Mouse (Mus musculus) frontal cortex, postnatal 10 days (tissue): ENCODE results near the gene Col17a1.

Source experiments
- DNase-seq, 2 experiments: peaks; one replicate each; pipeline ENCODE4 v3.0.0; 2022; ENCODE audit warnings: low spot score in 2 of 2, mixed read lengths in 1 of 2

Gene Col17a1

DNA sequence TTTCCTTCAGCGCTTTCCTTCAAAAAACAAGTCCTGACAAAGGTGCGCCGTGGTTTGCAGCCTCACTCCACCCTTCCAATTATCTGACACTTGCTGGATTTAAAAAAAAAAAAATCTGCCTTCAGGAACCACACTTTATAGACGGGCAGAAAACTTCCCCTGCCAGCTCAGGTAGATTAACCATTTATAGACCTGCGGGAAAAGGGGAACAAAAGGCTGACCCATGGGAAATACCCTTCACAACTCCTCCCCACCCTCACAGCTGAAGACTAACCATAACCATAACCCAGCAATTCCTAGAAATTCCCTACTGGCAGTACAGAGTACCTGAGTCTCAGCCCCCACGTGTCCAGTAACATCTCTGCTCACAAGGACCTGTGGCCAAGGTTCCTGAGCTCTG, at the start of gene Col17a1:
Col17a1 (minus strand) TSS at position 101 of the 400 bp plus-strand sequence.
- no peak for DNase-seq

GRCm38 (mm10) chr19:47731931-47732330, 40.0 kb upstream of the Col17a1 start:
- no peak for DNase-seq

DNA sequence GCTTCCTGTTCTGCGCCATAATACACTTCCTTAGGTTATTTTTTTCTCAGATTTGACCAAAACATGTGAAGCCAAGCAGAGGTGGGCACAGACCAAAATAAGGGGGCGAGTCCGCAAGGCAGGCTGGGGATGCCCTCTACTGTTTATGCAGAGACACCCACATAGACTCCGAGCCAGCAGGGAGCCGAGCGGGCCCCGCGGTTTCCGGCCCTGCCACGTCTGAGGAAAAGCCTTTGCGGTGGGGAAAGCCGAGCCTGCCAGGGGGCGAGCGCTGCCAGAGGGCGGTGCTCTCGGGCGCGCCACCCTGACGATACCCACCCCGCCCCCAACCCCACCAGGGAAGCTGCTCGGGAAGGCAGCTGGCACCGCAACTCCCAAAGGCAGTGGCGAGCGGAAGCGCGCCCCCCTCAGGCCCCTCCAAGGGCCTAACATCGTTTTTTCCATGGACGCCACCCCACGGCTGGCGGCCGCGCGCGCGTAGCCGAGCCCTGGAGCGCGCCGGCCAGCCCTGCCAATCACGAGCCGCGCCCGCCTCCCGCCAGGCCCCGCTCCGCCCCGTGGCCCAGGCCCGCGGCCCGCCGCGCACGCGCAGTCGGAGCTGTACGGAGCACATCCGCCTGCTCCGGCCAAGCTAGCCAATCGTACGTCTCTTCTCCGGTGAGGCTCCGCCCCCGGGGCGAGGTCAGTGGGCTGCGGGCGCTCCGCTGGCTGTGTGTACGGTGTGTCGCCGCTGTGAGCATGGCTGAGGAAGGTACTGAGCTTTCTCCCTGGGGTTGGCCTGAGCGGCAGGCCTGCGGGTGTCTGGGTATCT, 39.4 kb upstream of the Col17a1 start, which contains the start of gene Sfr1:
Sfr1 (plus strand) TSS at position 612 of the 811 bp plus-strand sequence.
- peak; percentile 99 for DNase-seq

- DNase-seq, result peak; percentile 58 to 60
Observed at GRCm38 (mm10) chr19:47730691-47731070, 38.8 kb upstream of the Col17a1 start.

GRCm38 (mm10) chr19:47725643-47726140, 33.8 kb upstream of the Col17a1 start:
- no peak for DNase-seq

- DNase-seq, result no peak
Observed at GRCm38 (mm10) chr19:47724903-47725302, 33.0 kb upstream of the Col17a1 start.

GRCm38 (mm10) chr19:47722471-47722870, 30.6 kb upstream of the Col17a1 start:
- DNase-seq, result no peak

DNA sequence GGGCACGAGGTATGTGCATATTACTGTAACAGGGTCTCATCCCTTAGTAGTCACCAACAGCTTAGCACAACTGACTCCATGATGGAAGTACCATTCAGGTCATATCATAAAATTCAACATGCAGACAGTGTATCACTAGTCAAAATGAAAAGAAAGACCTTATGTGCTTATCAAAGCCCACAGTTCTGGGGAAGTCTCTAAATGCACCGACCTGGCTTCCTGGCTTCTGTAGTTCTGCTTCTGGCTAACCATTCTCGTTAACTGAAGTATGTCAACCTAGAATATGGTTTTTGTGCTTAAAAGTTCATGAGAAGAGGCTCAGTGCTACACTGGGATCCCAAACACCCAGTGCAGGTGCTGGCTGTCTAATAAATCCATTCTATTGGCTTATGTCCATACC, 27.3 kb upstream of the Col17a1 start:
- DNase-seq, result no peak

- no peak for DNase-seq
Observed at GRCm38 (mm10) chr19:47716144-47716543, 24.2 kb upstream of the Col17a1 start.

- DNase-seq, result no peak
Observed at GRCm38 (mm10) chr19:47713457-47713856, 21.6 kb upstream of the Col17a1 start.

DNA sequence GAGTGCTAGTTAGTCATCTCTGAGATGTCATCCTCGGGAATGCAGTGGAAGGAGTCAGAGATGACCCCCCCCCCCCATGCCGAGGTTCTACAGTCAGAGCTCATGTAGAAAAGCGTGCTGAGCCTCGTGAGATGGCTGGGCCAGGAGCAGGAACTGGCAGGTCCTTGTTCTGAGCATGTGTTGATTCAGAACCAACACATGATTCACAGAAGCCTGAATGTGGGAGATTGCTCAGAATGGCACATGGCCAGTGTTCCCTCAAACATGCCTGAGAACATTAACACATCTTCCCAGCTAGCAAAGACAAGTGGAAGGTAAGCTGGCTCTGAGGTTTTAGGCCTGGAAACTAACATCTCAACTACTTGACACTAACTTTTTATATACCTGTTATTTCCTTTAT, 18.5 kb upstream of the Col17a1 start:
- no peak for DNase-seq

DNA sequence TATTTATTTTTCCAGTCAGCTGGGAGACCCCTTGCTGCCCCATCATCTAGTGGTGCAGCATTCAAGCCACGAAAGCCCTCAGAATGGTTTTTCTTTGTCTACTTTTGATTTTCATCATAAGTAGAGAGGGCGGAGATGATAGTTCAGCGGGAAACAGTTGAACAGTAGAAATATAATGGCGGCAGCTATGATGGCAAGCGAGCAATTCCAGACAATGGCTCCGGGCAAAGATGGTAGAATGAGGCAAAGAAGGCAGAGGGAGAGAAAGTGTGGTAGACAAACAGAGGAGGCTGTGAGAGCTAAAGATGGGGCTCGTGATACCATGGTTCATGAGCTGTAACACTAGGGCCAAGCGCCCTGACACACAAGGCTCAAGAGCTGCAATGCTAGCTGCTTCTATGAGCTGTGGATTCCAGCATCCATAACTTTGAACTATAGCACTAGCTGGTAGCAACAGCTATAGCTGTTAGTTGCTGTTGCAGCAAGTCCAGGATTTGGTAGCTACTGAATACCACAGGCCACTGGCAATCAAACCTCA, 13.9 kb upstream of the Col17a1 start:
- no peak for DNase-seq

DNA sequence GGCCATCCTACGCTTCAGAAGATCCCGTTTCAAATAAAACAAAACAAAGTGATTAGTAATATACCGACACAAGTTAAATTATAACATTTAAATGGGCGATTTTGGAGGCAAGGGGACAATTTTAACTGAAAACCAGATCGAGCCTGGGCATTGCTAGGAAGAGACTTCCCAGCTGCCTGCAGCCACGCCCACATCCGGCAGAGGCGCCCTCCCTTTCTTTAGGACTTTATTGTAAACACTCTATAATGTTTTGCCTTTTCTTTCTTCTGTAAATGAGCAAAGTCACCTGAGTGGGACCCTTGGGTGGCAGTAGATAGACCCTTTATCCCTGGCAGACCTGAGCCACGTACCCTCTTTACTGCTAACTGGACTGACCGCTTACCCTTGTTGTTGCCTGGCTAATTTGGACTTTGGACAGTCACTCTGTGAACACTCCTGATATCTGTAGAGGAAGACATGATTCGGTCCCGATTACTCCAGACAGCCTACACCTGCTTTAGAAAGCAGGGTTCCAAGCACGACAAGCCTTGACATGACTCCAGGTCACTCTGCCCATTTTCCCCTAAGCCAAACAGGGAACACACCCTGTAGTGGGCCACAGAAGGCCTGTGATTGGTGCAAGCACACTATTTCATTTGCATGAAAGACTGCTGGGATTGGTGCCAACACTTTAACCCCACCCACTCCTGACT, 13.3 kb upstream of the Col17a1 start:
- DNase-seq, result no peak

DNA sequence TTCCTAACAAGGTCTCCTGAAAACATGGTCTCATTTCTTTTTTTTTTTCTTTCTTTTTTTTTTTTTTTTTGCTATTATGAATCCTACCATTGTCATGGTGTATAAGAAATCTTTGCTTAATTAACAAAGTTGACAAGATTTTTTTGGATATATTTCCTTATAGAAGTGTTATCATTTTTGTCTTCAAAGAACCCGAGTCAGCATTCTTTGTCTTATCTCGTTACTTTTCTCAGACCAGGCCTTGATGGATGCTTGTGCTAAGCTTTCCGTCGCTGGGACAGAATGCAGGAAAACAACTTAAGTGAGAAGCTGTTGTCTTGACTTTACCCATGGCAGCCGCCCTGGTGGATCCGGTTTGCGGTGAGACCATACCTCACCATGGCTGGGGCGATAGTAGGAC, 8.6 kb upstream of the Col17a1 start:
- DNase-seq, result no peak

- no peak for DNase-seq
Observed at GRCm38 (mm10) chr19:47699743-47700142, 7.8 kb upstream of the Col17a1 start.

- DNase-seq, result no peak
Observed at GRCm38 (mm10) chr19:47698266-47698665, 6.4 kb upstream of the Col17a1 start.

DNA sequence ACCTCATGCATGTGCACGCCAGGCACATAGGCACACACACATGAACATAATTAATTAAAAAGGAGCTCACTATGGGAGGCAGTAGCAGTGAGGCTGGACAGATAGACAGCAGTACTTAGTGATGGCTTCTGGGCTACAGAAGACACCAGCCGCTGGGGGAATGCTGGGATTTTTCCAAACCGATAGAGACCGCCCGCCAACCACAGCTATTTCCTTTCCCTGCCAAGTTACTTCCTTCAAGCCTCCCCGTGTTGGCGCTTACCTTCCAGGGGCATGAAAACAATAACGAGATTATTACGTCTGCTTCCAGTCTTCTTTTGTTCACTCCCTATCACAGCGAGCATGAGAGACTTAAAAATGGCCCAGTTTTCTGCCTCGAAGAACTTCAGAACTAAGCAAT, 5.2 kb upstream of the Col17a1 start:
- no peak for DNase-seq

GRCm38 (mm10) chr19:47696411-47696810, 4.5 kb upstream of the Col17a1 start:
- DNase-seq, result no peak

GRCm38 (mm10) chr19:47695725-47696124, 3.8 kb upstream of the Col17a1 start:
- DNase-seq, result no peak

- no peak for DNase-seq
Observed at GRCm38 (mm10) chr19:47689592-47689991, 2.3 kb downstream of the Col17a1 start.

DNA sequence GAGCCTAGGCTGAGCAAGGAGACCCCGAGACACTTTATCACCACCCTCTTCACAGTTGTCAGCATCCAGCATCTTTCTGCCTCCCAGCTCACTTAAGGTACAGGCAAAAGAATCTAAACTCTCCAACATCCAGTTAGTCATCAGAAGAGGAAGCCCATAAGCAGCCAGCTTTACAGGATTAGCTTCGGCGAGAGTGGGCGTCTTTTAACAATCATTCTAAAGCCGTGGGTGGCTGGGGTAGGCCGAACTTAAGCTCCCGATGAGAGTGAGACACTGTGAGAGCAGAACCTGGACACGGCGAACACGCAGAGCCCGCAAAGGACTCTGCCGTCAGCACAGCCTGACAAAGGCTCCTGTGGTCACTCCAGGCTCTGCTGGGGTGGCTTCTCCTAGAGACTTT, 13.2 kb downstream of the Col17a1 start:
- no peak for DNase-seq

DNA sequence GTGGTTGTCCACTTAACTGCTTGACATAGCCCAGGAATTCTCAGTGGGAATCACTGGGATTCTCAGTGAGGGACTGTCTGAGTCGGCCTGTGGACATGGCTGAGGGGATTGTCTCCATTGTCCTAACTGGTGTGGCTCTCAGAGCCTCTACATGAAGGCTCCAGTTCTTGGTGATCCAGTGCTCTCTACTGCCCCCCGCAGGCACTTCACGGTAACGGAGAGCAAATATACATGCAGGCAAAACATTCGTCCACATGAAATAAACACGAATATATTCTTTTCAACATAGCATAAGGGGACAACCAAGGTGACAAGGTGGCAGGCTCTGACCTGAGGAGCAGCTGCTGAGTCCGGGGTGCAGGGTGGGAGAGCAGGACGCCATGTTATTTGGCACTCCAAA, 17.5 kb downstream of the Col17a1 start:
- DNase-seq, result no peak

- no peak for DNase-seq
Observed at GRCm38 (mm10) chr19:47668399-47668798, 23.5 kb downstream of the Col17a1 start.
